Mouse (Mus musculus): ENCODE results near the gene Icam5. TPM values are rescaled to one million over a fixed set of nuclear protein-coding genes. Genes with fewer than 3 reads are reported as not detected.
"Not testable (repeated sequence)": the region's sequence is repeated elsewhere in the genome, so short reads cannot be mapped to it uniquely, and the experiment has no call there.

Icam5 gene
- total RNA-seq, 4 experiments from 2014 or later, result 0.23 to 0.94 (median 0.50) TPM

GRCm38 (mm10) chr9:21036161-21036560 is 4.3 kb downstream of the Icam5 start:
- DNase-seq, result no peak

GRCm38 (mm10) chr9:21036666-21037065 is 4.8 kb downstream of the Icam5 start:
- no peak for DNase-seq

- DNase-seq, result no peak
Observed at GRCm38 (mm10) chr9:21037481-21037891, 5.6 kb downstream of the Icam5 start.

DNA sequence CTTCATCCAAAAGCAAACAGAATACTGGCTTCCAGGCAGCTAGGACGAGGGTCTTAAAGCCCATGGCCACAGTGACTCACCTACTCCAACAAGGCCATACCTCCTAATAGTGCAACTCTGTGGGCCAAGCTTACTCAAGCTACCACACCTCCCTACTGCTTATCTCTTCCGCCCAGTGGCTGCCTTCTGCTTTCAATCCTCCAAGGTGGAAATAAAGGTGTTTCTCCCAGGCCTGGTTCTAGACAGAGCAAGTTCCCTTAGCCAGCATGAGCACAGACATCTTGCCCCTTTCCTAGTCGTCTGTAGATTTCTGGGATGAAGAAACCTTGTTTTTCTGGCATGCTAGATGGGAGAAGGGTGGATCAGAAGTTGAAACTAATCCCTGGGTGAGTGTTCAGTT is 7.9 kb downstream of the Icam5 start:
- no peak for DNase-seq

- no peak for DNase-seq
Observed at GRCm38 (mm10) chr9:21041308-21041707, 9.4 kb downstream of the Icam5 start.

DNA sequence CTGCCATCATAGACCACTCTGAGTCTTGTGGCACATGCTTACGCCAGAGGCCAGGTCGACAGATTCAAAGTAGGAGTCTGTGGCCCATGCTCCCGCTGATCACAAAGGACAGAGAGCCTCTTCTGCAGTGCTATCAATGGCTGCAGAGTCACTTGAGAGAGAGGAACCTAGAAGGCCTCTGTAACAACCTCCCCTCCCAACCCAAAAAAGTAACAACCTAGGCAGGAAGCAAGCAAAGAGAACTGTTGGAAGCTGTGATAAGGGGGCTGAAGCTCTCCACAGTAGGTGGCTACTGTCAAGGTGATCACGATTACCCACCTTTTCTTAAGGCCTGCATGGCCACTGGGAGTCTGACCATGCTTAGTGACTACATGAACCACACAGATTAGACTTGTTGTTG is 11.7 kb downstream of the Icam5 start:
- no peak for DNase-seq

GRCm38 (mm10) chr9:21044785-21045184 is 12.9 kb downstream of the Icam5 start:
- DNase-seq, result not testable (repeated sequence)

GRCm38 (mm10) chr9:21045235-21045634 is 13.4 kb downstream of the Icam5 start:
- no peak for DNase-seq

DNA sequence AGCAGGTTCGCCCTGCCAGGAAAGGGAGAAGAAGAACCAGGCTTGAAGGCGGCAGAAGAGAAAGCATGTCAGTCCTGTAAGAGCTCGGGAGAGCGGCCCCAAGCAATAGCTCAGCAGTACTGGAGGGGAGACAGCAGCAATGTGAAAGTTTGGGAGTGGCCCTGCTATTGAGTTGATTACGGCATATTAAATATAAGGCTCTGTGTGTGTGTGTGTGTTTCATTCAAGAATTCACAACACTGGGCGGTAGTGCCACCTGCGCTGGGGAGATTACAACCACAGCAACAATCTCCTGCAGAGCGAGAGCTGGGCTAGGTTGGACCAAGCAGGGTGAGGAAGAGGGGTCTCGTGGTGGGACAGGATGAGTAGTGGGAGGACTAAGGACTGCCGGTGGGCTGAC is 19.7 kb downstream of the Icam5 start:
- no peak for DNase-seq

DNA sequence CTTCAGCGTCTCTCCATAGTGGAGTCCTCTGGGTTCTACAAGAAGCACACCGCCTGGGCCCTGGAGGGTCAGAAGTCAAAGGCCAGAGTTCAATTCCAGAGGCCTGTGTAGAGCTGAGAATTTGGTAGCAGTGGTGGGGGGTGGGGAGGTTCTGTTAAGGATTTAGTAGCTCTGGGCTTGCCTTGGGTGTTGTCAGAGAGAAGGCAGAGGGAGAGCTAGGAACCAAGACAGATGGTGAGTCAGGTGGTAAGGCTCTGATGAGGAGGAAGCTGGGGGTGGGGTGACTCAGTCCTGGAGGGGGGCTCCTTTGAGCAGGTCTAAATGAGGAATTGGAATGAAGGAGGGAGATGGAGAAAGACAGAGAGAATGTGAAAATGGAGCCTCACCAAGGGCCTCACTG is 31.1 kb downstream of the Icam5 start:
- DNase-seq, result no peak

GRCm38 (mm10) chr9:21067006-21067684 is 35.3 kb downstream of the Icam5 start, which contains the start of gene Zglp1:
Gene Zglp1, minus strand, starts transcription at chr9:21067093.
- DNase-seq, result no peak

DNA sequence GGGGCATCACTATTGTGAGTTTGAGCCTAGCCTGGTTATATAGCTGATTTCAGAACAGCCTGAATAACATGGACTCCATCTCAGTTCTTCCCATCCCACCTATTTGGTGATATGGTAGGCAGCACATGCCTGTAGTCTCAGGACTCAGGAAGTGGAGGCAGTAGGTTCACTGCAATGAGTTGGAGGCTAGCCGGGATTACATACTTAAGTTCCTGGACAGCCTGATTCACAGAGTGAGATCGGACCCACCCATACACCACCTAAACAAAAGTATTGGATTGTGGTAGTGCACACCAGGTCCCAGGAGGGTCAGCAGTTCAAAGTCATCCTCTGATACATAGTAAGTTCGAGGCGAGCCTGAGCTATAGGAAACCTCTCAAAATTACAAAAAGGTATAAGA is 40.8 kb downstream of the Icam5 start:
- DNase-seq, result no peak

GRCm38 (mm10) chr9:21073044-21073840 is 41.4 kb downstream of the Icam5 start, which contains the start of the genes Gm49373 and Fdx1l:
Gene Gm49373, minus strand, starts transcription at chr9:21073096.
Gene Fdx1l, minus strand, starts transcription at chr9:21073614.
- peak; percentile 89 for DNase-seq

- DNase-seq, result no peak
Observed at GRCm38 (mm10) chr9:21074173-21074572, 42.3 kb downstream of the Icam5 start.

DNA sequence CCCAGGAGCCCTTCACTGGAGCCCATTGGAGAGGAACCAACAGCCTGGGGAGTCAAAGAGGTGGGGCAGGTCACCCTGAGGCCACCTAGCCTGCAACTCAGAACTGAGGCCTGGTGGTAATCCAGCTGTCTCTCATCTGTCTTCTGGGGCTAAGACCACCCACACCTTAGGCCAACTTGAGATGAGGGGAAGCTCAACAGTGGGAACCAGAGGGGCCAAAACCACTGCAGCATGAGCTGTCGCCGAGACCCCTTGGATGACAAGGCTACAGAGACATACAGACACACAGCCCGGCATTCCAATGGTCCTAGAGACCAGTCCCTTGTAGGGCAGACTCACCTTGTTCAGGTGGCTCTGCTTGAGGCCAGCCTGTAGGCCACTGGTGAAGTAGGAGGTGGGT is 43.8 kb downstream of the Icam5 start:
- DNase-seq, result no peak

GRCm38 (mm10) chr9:21081127-21081526 is 49.3 kb downstream of the Icam5 start:
- DNase-seq, result no peak

DNA sequence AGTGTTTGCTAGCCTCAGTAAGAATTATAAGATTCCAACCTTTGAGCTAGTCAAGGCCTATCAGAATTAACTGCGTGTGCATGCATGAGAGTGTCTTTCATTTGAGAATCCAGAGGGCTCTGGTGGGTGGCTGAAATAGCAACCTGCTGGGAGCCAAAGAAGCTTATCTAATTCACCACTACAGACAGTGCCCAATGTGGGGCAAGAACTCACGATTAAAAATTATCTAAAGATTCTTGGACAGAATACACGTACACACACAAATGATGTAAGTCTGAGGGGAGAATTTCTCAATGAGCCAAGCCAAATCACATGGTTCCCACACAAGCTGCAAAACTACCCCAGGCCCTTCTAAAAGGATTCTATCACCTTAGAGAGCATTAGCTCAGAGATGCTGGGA is 51.5 kb downstream of the Icam5 start:
- no peak for DNase-seq

Small RNAs within 50 kb of the gene (microRNA-seq; reads per million reads assigned to microRNA genes)
- gene Mir1900 (0 reads per million in 2 experiments), gene Mir7082 (0.35 to 0.50 reads per million in 2 experiments)

Other genes with a start within 250 kb of the Icam5 start
- 100 to 1,000 TPM in 3 of 4 experiments, 10 to 100 TPM in 1; 65.3 to 291 (median 201) TPM for gene Col5a3, start 217.0 kb upstream of the Icam5 start, total RNA-seq (2022)
- not detected for gene Rdh8, start 213.6 kb upstream of the Icam5 start, total RNA-seq (2022)
- 10 to 100 TPM; 17.8 to 48.3 (median 32.4) TPM for gene A230050P20Rik, start 163.4 kb upstream of the Icam5 start, total RNA-seq (2022)
- gene Angptl6, start 152.3 kb upstream of the Icam5 start, total RNA-seq (2022), result 1 to 10 TPM; 2.7 to 4.8 (median 3.2) TPM
- 10 to 100 TPM; 27.8 to 43.1 (median 35.8) TPM for gene Ppan, start 143.9 kb upstream of the Icam5 start, total RNA-seq (2022)
- gene Eif3g, start 133.4 kb upstream of the Icam5 start, total RNA-seq (2022), result 100 to 1,000 TPM; 152 to 182 (median 170) TPM
- gene Dnmt1, start 72.2 kb upstream of the Icam5 start, total RNA-seq (2022), result 10 to 100 TPM; 39.6 to 63.8 (median 47.8) TPM
- 10 to 100 TPM; 18.8 to 36.9 (median 26.6) TPM for gene S1pr2, start 55.3 kb upstream of the Icam5 start, total RNA-seq (2022)
- gene Mrpl4, start 29.3 kb upstream of the Icam5 start, total RNA-seq (2022), result 100 to 1,000 TPM; 124 to 131 (median 129) TPM
- gene Icam1, start 16.1 kb upstream of the Icam5 start, total RNA-seq (2022), result 10 to 100 TPM; 14.9 to 33.1 (median 22.2) TPM
- gene Icam4, start 2.7 kb upstream of the Icam5 start, total RNA-seq (2022), result 1 to 10 TPM; 1.6 to 7.8 (median 5.4) TPM
- gene Zglp1, start 35.0 kb downstream of the Icam5 start, total RNA-seq (2022), result under 1 TPM in 1 of 4 experiments, not detected in 3; 0.70 TPM
- under 1 TPM; 0.24 to 0.68 (median 0.42) TPM for gene Gm49373, start 41.0 kb downstream of the Icam5 start, total RNA-seq (2022)
- 10 to 100 TPM; 40.3 to 55.0 (median 45.6) TPM for gene Fdx1l, start 41.5 kb downstream of the Icam5 start, total RNA-seq (2022)
- 1 to 10 TPM in 3 of 4 experiments, under 1 TPM in 1; 0.49 to 3.2 (median 2.3) TPM for gene Gm38431, start 59.9 kb downstream of the Icam5 start, total RNA-seq (2022)
- 10 to 100 TPM; 43.9 to 78.6 (median 56.6) TPM for gene Raver1, start 59.9 kb downstream of the Icam5 start, total RNA-seq (2022)
- 10 to 100 TPM; 15.3 to 30.3 (median 23.0) TPM for gene Tyk2, start 99.2 kb downstream of the Icam5 start, total RNA-seq (2022)
- 100 to 1,000 TPM; 162 to 190 (median 174) TPM for gene Cdc37, start 117.9 kb downstream of the Icam5 start, total RNA-seq (2022)
- gene Pde4a, start 133.6 kb downstream of the Icam5 start, total RNA-seq (2022), result 10 to 100 TPM in 2 of 4 experiments, 1 to 10 TPM in 2; 5.7 to 13.4 (median 9.8) TPM
- gene Keap1, start 207.3 kb downstream of the Icam5 start, total RNA-seq (2022), result 10 to 100 TPM; 50.7 to 62.6 (median 57.4) TPM
- gene S1pr5, start 216.4 kb downstream of the Icam5 start, total RNA-seq (2022), result under 1 TPM; 0.27 to 0.75 (median 0.46) TPM
- 10 to 100 TPM; 38.7 to 47.3 (median 40.8) TPM for gene Atg4d, start 233.2 kb downstream of the Icam5 start, total RNA-seq (2022)

All from adrenal gland, adult 8-10 months (tissue).